Mouse (Mus musculus) lung, postnatal 4 days (tissue): Measurements from ENCODE around the gene Fam114a1.

Source experiments
- DNase-seq, 2 experiments: peaks; one replicate each; pipeline ENCODE4 v3.0.0; 2021

Fam114a1 gene

GRCm38 (mm10) chr5:64969861-64970771, at the start of gene Fam114a1:
Fam114a1 (plus strand) TSS chr5:64970071.
- DNase-seq = peak; percentile 86 to 92

DNA sequence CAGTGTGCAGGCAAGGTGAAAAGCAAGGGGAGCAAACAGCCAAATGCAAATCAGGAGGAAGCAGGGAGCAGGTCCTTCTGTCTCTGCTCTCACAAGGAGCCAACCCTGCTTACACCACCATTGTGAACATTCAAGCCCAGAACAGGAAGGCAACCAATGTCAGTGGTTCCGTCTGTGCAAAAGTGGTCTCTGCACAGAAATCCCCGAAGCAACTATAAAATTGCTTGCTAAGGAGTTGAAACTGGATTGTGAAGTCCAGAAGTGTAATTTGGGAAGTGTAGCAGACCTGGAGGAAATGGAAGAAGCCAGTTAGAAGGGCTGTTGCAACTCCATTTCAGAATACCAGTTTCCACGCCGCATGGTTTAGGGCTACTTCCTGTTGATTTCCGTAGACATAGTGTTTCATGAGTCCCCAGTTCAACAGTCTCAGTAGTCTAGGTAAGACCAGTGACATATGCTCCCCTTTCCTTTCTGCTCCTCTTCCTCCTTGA, 46.9 kb upstream of the Fam114a1 start:
- DNase-seq = no peak

GRCm38 (mm10) chr5:64932215-64932614, 37.7 kb upstream of the Fam114a1 start:
- DNase-seq = no peak

GRCm38 (mm10) chr5:64932775-64933174, 37.1 kb upstream of the Fam114a1 start:
- no peak for DNase-seq

GRCm38 (mm10) chr5:64951486-64951885, 18.4 kb upstream of the Fam114a1 start:
- DNase-seq = no peak

DNA sequence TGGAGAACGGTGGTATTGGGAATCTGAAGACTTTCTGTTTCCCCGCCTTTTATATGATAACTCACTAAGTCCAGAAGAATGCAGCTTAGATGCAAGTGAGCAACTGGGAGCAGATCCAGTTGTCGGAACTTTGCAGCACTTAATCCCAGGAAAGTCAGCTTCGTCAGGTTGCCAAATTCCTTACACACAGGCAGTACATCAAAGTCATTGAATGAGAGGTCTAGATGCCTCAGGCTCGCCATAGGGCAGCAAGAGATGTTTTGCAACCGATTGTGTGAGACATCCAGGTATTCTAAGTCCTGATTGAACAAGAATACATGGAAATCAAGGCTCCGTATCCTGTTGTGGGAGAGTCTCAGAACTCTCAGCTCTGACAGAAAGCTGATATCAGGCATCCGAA, 14.9 kb upstream of the Fam114a1 start:
- no peak for DNase-seq

- peak in 1 of 2 experiments; percentile 17 for DNase-seq
These were observed 10.7 kb upstream of the Fam114a1 start for GRCm38 (mm10) chr5:64958991-64959842.

DNA sequence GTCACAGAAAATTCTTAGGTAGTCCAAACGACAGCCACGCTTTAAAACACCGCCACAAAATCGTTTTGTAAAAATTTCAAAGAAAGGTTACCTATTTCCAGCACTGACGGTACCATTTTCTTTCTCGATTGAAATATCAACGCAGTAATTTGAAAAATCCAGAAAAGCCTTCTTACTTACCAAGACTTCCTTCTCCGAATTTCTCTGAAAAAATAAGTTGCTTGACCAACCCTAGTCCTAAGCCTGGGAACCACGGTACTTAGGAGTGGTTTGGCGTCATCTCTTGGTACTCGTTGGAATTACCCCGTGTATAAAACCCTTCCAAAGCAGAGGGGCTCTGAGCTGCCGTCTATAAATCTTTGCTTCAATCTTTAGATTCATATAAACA, 10.0 kb upstream of the Fam114a1 start, which contains the start of gene Tlr6:
Gene Tlr6 (minus strand): TSS at position 255 of the 388 bp plus-strand sequence.
- DNase-seq = peak; percentile 32 to 71

GRCm38 (mm10) chr5:64960857-64961391, 8.9 kb upstream of the Fam114a1 start:
- DNase-seq = peak; percentile 27 to 37

DNA sequence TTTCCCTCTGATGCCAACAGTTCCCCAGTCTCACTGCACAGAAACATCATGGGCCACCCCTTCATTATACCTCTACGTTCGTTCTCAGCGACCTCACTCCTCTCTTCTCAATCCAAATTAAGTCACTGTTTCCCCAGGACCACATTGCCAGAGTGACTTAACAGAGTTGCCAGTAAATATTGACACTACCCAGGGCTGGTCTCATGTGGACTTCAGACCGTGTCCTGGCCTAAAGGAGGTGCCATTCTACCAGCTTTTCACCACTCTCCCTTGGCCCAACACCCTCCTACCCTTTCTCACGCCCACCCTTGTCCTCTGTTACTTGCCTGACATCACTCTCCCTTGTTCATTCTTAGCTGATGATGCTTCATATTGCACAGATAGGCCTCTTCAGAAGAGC, 6.6 kb upstream of the Fam114a1 start:
- DNase-seq = no peak

- DNase-seq = no peak
These were observed 6.1 kb upstream of the Fam114a1 start for GRCm38 (mm10) chr5:64963735-64964134.

DNA sequence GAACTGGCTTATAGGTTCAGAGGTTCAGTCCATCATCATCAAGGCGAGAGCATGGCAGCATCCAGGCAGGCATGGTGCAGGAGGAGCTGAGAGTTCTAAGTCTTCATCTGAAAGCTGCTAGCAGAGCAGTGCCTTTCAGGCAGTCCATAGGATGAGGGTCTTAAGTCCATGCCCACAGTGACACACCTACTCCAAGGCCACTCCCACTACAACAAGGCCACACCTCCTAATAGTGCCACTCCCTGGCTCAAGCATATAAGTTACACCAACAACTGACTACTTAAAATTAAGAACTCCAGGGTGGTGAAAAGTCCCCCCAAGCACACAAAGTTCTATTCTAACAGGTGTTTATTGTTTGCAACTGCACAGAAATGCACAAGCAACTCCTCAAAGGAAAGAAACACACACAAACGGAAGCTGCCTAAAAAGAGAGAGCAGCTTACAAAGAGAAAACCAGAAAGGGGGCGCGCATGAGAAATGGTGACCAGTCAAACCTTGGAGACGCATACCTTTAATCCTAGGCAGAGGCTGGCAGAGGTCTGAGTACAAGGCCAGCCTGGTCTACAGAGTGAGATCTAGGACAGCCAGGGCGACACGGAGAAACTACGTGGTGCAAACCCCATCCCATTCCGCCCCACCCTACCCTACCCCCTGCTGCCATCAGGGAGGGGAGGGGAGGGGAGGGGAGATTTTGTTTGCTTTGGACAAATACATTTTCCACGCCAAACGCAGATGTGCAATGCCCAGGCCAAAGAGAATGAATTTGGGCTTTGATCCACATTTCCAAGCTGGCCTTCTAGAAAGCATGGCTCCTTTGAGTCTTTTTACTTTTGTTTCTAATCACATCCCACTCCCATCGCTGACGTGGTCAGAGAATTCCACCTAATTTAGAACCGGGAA, 660 bp upstream of the Fam114a1 start:
- DNase-seq = peak; percentile 52 to 60

DNA sequence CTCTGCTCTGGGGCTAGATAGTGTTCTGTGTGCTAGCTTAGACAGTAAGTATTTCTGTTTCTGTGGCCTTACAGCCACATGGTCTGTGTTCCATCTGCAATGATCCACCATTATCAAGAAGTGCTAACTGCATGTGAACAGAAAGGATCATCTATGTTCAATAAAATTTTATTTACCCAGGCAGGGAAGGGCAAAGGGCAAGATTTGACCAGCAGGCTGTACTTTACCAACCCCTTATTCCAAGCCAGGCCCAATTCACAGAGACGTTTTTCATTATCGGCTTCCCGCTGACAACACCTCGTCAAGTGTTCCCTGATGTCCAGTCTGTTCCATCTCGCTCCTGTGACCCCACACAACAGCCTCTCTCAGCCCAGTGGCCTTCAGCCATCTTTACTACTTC, 5.2 kb downstream of the Fam114a1 start:
- no peak for DNase-seq

DNA sequence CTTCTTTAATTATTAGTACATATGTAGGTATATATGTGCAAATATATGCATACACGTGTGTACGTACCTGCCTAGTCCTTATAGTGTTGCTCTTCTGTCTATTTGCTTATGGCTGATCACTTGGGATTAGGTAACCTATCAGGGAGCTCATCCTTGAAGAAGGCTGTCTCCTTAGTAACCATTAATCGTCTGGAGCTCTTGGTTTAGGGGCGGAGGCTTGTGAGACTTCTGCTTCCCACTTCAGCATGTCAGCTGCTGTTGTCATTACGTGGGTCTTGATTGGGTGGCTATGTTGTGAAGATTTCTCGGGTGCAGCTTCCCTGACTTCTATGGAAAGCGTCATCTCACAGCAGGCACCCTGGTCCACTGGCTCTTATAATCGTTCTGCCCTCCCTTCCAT, 7.3 kb downstream of the Fam114a1 start:
- DNase-seq = no peak

- peak; percentile 28 to 38 for DNase-seq
These were observed 16.1 kb downstream of the Fam114a1 start for GRCm38 (mm10) chr5:64985971-64986370.

- no peak for DNase-seq
These were observed 20.1 kb downstream of the Fam114a1 start for GRCm38 (mm10) chr5:64989940-64990339.

DNA sequence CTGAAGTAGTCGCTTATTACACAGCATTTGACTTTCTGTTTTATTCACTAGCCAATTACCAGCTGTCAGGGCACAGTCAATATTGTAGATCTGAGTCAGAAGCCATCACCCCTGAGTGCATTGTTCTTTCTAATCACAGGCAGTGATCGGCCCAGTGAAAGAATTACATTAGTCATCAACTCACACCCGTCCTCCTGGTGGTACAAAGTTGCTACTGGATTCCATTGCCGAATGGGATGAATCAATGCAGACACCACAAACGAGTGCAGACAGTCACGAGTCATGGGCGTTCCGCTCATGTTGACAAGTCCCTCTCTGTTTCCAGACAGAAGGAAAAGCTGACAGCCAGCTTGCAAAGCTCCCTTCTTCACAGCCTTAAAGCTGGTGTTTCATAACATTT, 22.7 kb downstream of the Fam114a1 start:
- no peak for DNase-seq

DNA sequence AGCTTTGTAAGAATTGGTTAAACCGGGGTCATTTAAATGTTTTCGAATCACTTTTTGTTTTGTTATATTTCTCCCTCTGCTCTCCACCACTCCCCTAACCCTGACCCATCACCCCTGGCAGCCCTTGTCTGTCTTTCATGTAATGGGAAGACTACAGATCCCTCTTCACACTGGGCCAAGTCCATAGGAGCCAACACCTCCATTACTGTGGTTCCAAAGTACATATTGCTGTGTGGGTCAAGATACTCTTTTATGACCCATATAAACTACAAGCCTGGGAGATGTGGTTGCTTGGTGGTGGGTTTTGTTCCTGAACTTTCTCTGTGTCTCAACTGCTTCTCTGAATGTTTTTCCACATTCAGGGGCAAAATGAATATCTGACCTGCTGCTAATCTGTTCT, 25.5 kb downstream of the Fam114a1 start:
- no peak for DNase-seq

- no peak for DNase-seq
These were observed 33.3 kb downstream of the Fam114a1 start for GRCm38 (mm10) chr5:65002940-65003824.

- no peak for DNase-seq
These were observed 34.2 kb downstream of the Fam114a1 start for GRCm38 (mm10) chr5:65003946-65004535.

GRCm38 (mm10) chr5:65005251-65005650, 35.4 kb downstream of the Fam114a1 start:
- no peak for DNase-seq
